17 mouse cellular contexts compared by ENCODE assay signal in genomic region chr3:89605235-89605634, GRCm38 (mm10).
DNase-seq lines count a peak whose midpoint lies in the region; ATAC-seq and TF ChIP-seq lines count a peak whose summit lies in the region.
"Had no signal": no experiment of that assay in that cellular context is flagged by ENCODE, and none has a peak within 500 bp of the region (broad histone marks: within the 10 kb centered on the region; RNA-seq: fewer than 3 reads in every experiment).

No protein-coding gene starts in this region.

- in situ Hi-C loops in CH12.LX (cut with MboI; ENCODE audit: low pct_ligation_motif_present, low pct_unique_long_range_greater_than_20kb, low sequenced_read_pairs): no loop called here

- WGBS in hindbrain, embryonic 15.5 days: 40% methylated on average over 5 of the region's 5 CpGs
- WGBS in hindbrain, embryonic 12.5 days: 61% methylated on average over 5 of the region's 5 CpGs
- 27% methylated on average over 5 of the region's 5 CpGs for WGBS in hindbrain, postnatal 0 days

- peak overlapping the region; percentile 73 for H3K27ac ChIP-seq in hindbrain, embryonic 15.5 days (replicated peaks)
- H3K27ac ChIP-seq in hindbrain, embryonic 12.5 days: no peak overlapping the region
- no peak overlapping the region for H3K27ac ChIP-seq in CH12.LX (ENCODE audit: insufficient read depth, low read depth)
- peak overlapping the region; percentile 41 for H3K27ac ChIP-seq in hindbrain, postnatal 0 days
- H3K27ac ChIP-seq: kidney, postnatal 0 days had no signal

- no peak overlapping the region for H3K9ac ChIP-seq in hindbrain, embryonic 15.5 days
- H3K9ac ChIP-seq in hindbrain, embryonic 12.5 days: no peak overlapping the region
- no peak overlapping the region for H3K9ac ChIP-seq in CH12.LX (ENCODE audit: insufficient read depth, low read depth)
- H3K9ac ChIP-seq in hindbrain, postnatal 0 days (replicated peaks; ENCODE audit: low read length): no peak overlapping the region
- H3K9ac ChIP-seq: heart, embryonic 12.5 days had no signal

- H3K79me2 ChIP-seq in CH12.LX (replicated peaks; ENCODE audit: control insufficient read depth, extremely low read depth, insufficient read depth, poor library complexity, severe bottlenecking): no peaks in the 10 kb centered on the region

- intact Hi-C loops in heart, postnatal 14 days (cut with DNase I): no loop called here
- intact Hi-C loops in left cerebral cortex, postnatal 10 days (cut with DNase I): no loop called here

- no peak overlapping the region for H3K4me3 ChIP-seq in hindbrain, embryonic 15.5 days
- H3K4me3 ChIP-seq in hindbrain, embryonic 12.5 days: no peak overlapping the region
- no peak overlapping the region for H3K4me3 ChIP-seq in CH12.LX (replicated peaks in 1 of 3; ENCODE audit: low read depth in 2 of 3, low read length in 2 of 3, poor library complexity in 1 of 3)
- no peak overlapping the region for H3K4me3 ChIP-seq in hindbrain, postnatal 0 days (ENCODE audit: low read length)
- H3K4me3 ChIP-seq: heart, embryonic 12.5 days had no signal

- TF ChIP-seq RAD21 in CH12.LX (IDR thresholded peaks at IDR 0.05; ENCODE audit: low read depth, low read length): no peak

- H3K4me1 ChIP-seq in hindbrain, embryonic 15.5 days (replicated peaks): peaks cover 46% of the 10 kb centered on the region
- H3K4me1 ChIP-seq in hindbrain, embryonic 12.5 days: peaks cover 24% of the 10 kb centered on the region
- peaks cover 0 to 30% of the 10 kb centered on the region in 2 experiments; a peak in 2 of 4 replicates for H3K4me1 ChIP-seq in CH12.LX (ENCODE audit: control insufficient read depth in 1 of 2, insufficient read depth in 2 of 2)
- peaks cover 31% of the 10 kb centered on the region for H3K4me1 ChIP-seq in hindbrain, postnatal 0 days (ENCODE audit: insufficient read depth, low read length)
- H3K4me1 ChIP-seq: heart, embryonic 12.5 days had no signal

- H3K4me2 ChIP-seq in hindbrain, embryonic 15.5 days: no peak overlapping the region
- no peak overlapping the region for H3K4me2 ChIP-seq in hindbrain, embryonic 12.5 days (replicated peaks)
- no peak overlapping the region for H3K4me2 ChIP-seq in CH12.LX (ENCODE audit: insufficient read depth, low read depth, poor library complexity, severe bottlenecking)
- no peak overlapping the region for H3K4me2 ChIP-seq in hindbrain, postnatal 0 days (ENCODE audit: low read depth, low read length)
- H3K4me2 ChIP-seq: heart, embryonic 12.5 days had no signal

- H3K9me3 ChIP-seq in hindbrain, embryonic 15.5 days: no peaks in the 10 kb centered on the region
- H3K9me3 ChIP-seq in hindbrain, embryonic 12.5 days (replicated peaks): no peaks in the 10 kb centered on the region
- no peaks in the 10 kb centered on the region for H3K9me3 ChIP-seq in CH12.LX (replicated peaks; ENCODE audit: low read length)
- no peaks in the 10 kb centered on the region for H3K9me3 ChIP-seq in hindbrain, postnatal 0 days (ENCODE audit: low read length)
- H3K9me3 ChIP-seq: heart, embryonic 12.5 days had no signal

- H3K36me3 ChIP-seq in hindbrain, embryonic 15.5 days: no peaks in the 10 kb centered on the region
- H3K36me3 ChIP-seq in hindbrain, embryonic 12.5 days: no peaks in the 10 kb centered on the region
- no peaks in the 10 kb centered on the region for H3K36me3 ChIP-seq in CH12.LX (replicated peaks in 1 of 2; ENCODE audit: control insufficient read depth in 1 of 2, insufficient read depth in 1 of 2, low read length in 1 of 2)
- no peaks in the 10 kb centered on the region for H3K36me3 ChIP-seq in hindbrain, postnatal 0 days (ENCODE audit: insufficient read depth, low read length)
- H3K36me3 ChIP-seq: heart, embryonic 12.5 days had no signal

- TF ChIP-seq POLR2A in CH12.LX (IDR thresholded peaks at IDR 0.05; ENCODE audit: low read depth, low read length): no peak

- no peak for TF ChIP-seq CTCF in CH12.LX (conservative IDR thresholded peaks at IDR 0.05 in 1 of 2, IDR thresholded peaks at IDR 0.05 in 1 of 2; ENCODE audit: low read depth in 2 of 2, low read length in 2 of 2)
- TF ChIP-seq CTCF in hindbrain, postnatal 0 days (IDR thresholded peaks at IDR 0.05; ENCODE audit: low read depth): no peak

- peak; percentile 52 for DNase-seq in CH12.LX (ENCODE audit: extremely low read depth)
- peak; percentile 42 for DNase-seq in brain, adult 2 months (ENCODE audit: low read depth, low spot score)
- peak; percentile 70 for DNase-seq in hindbrain, postnatal 0 days (ENCODE audit: low spot score)
- no peak for DNase-seq in heart, postnatal 14 days
- no peak for DNase-seq in left cerebral cortex, postnatal 10 days (ENCODE audit: extremely low spot score in 1 of 2, low spot score in 2 of 2)
- DNase-seq: adrenal gland, postnatal 10 days; cerebellum, adult 8-10 months; gastrocnemius, postnatal 25 days; heart, adult 18-20 months; heart, postnatal 10 days; kidney, adult 2 months; lung, postnatal 4 days had no signal

- peak; percentile 61; the same call in 1 of the 2 replicates for ATAC-seq in hindbrain, embryonic 15.5 days (ENCODE audit: low FRiP score, low read depth)
- ATAC-seq in hindbrain, embryonic 12.5 days (ENCODE audit: low FRiP score): no peak
- peak; percentile 80 for ATAC-seq in hindbrain, postnatal 0 days
- ATAC-seq: activated CD4-positive, CD25-positive, alpha-beta regulatory T cell, adult 4 months had no signal

- TF ChIP-seq EP300 in CH12.LX (IDR thresholded peaks at IDR 0.05; ENCODE audit: low read length): no peak

- dilution Hi-C loops in CH12.LX (cut with MboI; ENCODE audit: extremely low pct_ligation_motif_present, extremely low pct_unique_long_range_greater_than_20kb, low sequenced_read_pairs): no loop called here

- no peaks in the 10 kb centered on the region for H3K27me3 ChIP-seq in hindbrain, embryonic 15.5 days
- no peaks in the 10 kb centered on the region for H3K27me3 ChIP-seq in hindbrain, embryonic 12.5 days
- no peaks in the 10 kb centered on the region for H3K27me3 ChIP-seq in CH12.LX (replicated peaks)
- no peaks in the 10 kb centered on the region for H3K27me3 ChIP-seq in hindbrain, postnatal 0 days (ENCODE audit: insufficient read depth, low read length)

TF ChIP-seq in CH12.LX, 34 proteins besides CTCF, POLR2A, EP300 and RAD21:
- no peak for TF ChIP-seq CHD2 (IDR thresholded peaks at IDR 0.05; ENCODE audit: low read length)
- TF ChIP-seq MEF2A (IDR thresholded peaks at IDR 0.05; ENCODE audit: borderline replicate concordance, low read depth, low read length): no peak
- TF ChIP-seq MAZ (IDR thresholded peaks at IDR 0.05; ENCODE audit: low read depth, low read length): no peak
TF ChIP-seq in CH12.LX: peak in this region for 0.

Comparison
In these comparisons a context has a peak if more than half of its experiments do, and no peak if none do; other contexts are left out.
1. H3K27ac ChIP-seq: peak in hindbrain, embryonic 15.5 days (single experiment) and hindbrain, postnatal 0 days (single experiment); none in hindbrain, embryonic 12.5 days (single experiment) and CH12.LX (single experiment).
2. DNase-seq: peak in CH12.LX (single experiment), brain, adult 2 months (single experiment) and hindbrain, postnatal 0 days (single experiment); none in heart, postnatal 14 days (0 of 2) and left cerebral cortex, postnatal 10 days (0 of 2).